Mouse (Mus musculus): ENCODE measurements around the gene Gm15557. TPM values are rescaled to one million over a fixed set of nuclear protein-coding genes. Genes with fewer than 3 reads are reported as not detected.

The Gm15557 gene
- polyA plus RNA-seq, 1 experiment from 2014 or later = not detected

- no peak for ATAC-seq
- WGBS = 2% methylated on average over 7 of the region's 7 CpGs
- Histone ChIP-seq H3K9ac (ENCODE audit: low read depth, low read length) (no peak overlapping the region), H3K4me2 (ENCODE audit: low read length) (no peak overlapping the region), H3K4me3 (ENCODE audit: low read depth, low read length) (no peak overlapping the region), H3K27me3 (ENCODE audit: control insufficient read depth, insufficient read depth, low read depth, low read length) (no peaks in the 10 kb centered on the region), H3K9me3 (replicated peaks; ENCODE audit: control insufficient read depth, low read length, poor library complexity, severe bottlenecking) (no peaks in the 10 kb centered on the region), H3K27ac (ENCODE audit: low read length) (no peak overlapping the region), H3K4me1 (ENCODE audit: control insufficient read depth, insufficient read depth, low read length) (peaks cover 11% of the 10 kb centered on the region), H3K36me3 (ENCODE audit: control insufficient read depth, insufficient read depth, low read length) (no peaks in the 10 kb centered on the region)
Observed at GRCm38 (mm10) chr2:155946069-155946468, 5.5 kb downstream of the Gm15557 start.

- Histone ChIP-seq H3K36me3 (ENCODE audit: control insufficient read depth, insufficient read depth, low read length) (no peaks in the 10 kb centered on the region), H3K9ac (ENCODE audit: low read depth, low read length) (no peak overlapping the region), H3K4me3 (ENCODE audit: low read depth, low read length) (no peak overlapping the region), H3K27me3 (ENCODE audit: control insufficient read depth, insufficient read depth, low read depth, low read length) (no peaks in the 10 kb centered on the region), H3K4me2 (ENCODE audit: low read length) (no peak overlapping the region), H3K4me1 (ENCODE audit: control insufficient read depth, insufficient read depth, low read length) (peaks cover 11% of the 10 kb centered on the region), H3K9me3 (replicated peaks; ENCODE audit: control insufficient read depth, low read length, poor library complexity, severe bottlenecking) (no peaks in the 10 kb centered on the region), H3K27ac (ENCODE audit: low read length) (no peak overlapping the region)
- ATAC-seq = no peak
- 4% methylated on average over 4 of the region's 4 CpGs for WGBS
Observed at GRCm38 (mm10) chr2:155946499-155946898, 6.0 kb downstream of the Gm15557 start.

GRCm38 (mm10) chr2:155947390-155948002 lies 7.0 kb downstream of the Gm15557 start:
- WGBS = 64% methylated on average over 5 of the region's 5 CpGs
- no peak overlapping the region for H3K9ac ChIP-seq (ENCODE audit: low read depth, low read length)
- no peaks in the 10 kb centered on the region for H3K9me3 ChIP-seq (replicated peaks; ENCODE audit: control insufficient read depth, low read length, poor library complexity, severe bottlenecking)
- H3K4me3 ChIP-seq (ENCODE audit: low read depth, low read length) = no peak overlapping the region
- peaks cover 11% of the 10 kb centered on the region for H3K4me1 ChIP-seq (ENCODE audit: control insufficient read depth, insufficient read depth, low read length)
- H3K27ac ChIP-seq (ENCODE audit: low read length) = no peak overlapping the region
- no peak for ATAC-seq
- H3K36me3 ChIP-seq (ENCODE audit: control insufficient read depth, insufficient read depth, low read length) = no peaks in the 10 kb centered on the region
- H3K27me3 ChIP-seq (ENCODE audit: control insufficient read depth, insufficient read depth, low read depth, low read length) = no peaks in the 10 kb centered on the region
- no peak overlapping the region for H3K4me2 ChIP-seq (ENCODE audit: low read length)

GRCm38 (mm10) chr2:155949362-155949761 lies 8.8 kb downstream of the Gm15557 start:
- 0 out of 2 replicates have a peak, but pooled peaks cover 4% of the 10 kb centered on the region for H3K4me1 ChIP-seq (ENCODE audit: control insufficient read depth, insufficient read depth, low read length)
- H3K27ac ChIP-seq (ENCODE audit: low read length) = no peak overlapping the region
- no peak overlapping the region for H3K4me2 ChIP-seq (ENCODE audit: low read length)
- WGBS = 28% methylated on average over 6 of the region's 6 CpGs
- no peaks in the 10 kb centered on the region for H3K9me3 ChIP-seq (replicated peaks; ENCODE audit: control insufficient read depth, low read length, poor library complexity, severe bottlenecking)
- no peak for ATAC-seq
- no peaks in the 10 kb centered on the region for H3K27me3 ChIP-seq (ENCODE audit: control insufficient read depth, insufficient read depth, low read depth, low read length)
- H3K9ac ChIP-seq (ENCODE audit: low read depth, low read length) = no peak overlapping the region
- no peaks in the 10 kb centered on the region for H3K36me3 ChIP-seq (ENCODE audit: control insufficient read depth, insufficient read depth, low read length)
- H3K4me3 ChIP-seq (ENCODE audit: low read depth, low read length) = no peak overlapping the region

GRCm38 (mm10) chr2:155952006-155952405 lies 11.5 kb downstream of the Gm15557 start:
- H3K27me3 ChIP-seq (ENCODE audit: control insufficient read depth, insufficient read depth, low read depth, low read length) = no peaks in the 10 kb centered on the region
- peaks cover under 1% of the 10 kb centered on the region for H3K4me1 ChIP-seq (ENCODE audit: control insufficient read depth, insufficient read depth, low read length)
- no peak overlapping the region for H3K4me2 ChIP-seq (ENCODE audit: low read length)
- no peak for ATAC-seq
- H3K36me3 ChIP-seq (ENCODE audit: control insufficient read depth, insufficient read depth, low read length) = no peaks in the 10 kb centered on the region
- no peak overlapping the region for H3K27ac ChIP-seq (ENCODE audit: low read length)
- no peaks in the 10 kb centered on the region for H3K9me3 ChIP-seq (replicated peaks; ENCODE audit: control insufficient read depth, low read length, poor library complexity, severe bottlenecking)
- H3K9ac ChIP-seq (ENCODE audit: low read depth, low read length) = no peak overlapping the region
- H3K4me3 ChIP-seq (ENCODE audit: low read depth, low read length) = no peak overlapping the region

GRCm38 (mm10) chr2:155956134-155957059 lies 15.9 kb downstream of the Gm15557 start, which contains the start of gene Cep250:
Gene Cep250, plus strand, starts transcription at chr2:155956458.
- no peaks in the 10 kb centered on the region for H3K36me3 ChIP-seq (ENCODE audit: control insufficient read depth, insufficient read depth, low read length)
- no peaks in the 10 kb centered on the region for H3K27me3 ChIP-seq (ENCODE audit: control insufficient read depth, insufficient read depth, low read depth, low read length)
- ATAC-seq = peak; percentile 95
- no peaks in the 10 kb centered on the region for H3K9me3 ChIP-seq (replicated peaks; ENCODE audit: control insufficient read depth, low read length, poor library complexity, severe bottlenecking)
- H3K27ac ChIP-seq (ENCODE audit: low read length) = peak within 1 kb of the TSS; percentile 88
- peak within 1 kb of the TSS; percentile 98 for H3K9ac ChIP-seq (ENCODE audit: low read depth, low read length)
- H3K4me1 ChIP-seq (ENCODE audit: control insufficient read depth, insufficient read depth, low read length) = peaks cover 7% of the 10 kb centered on the region
- H3K4me2 ChIP-seq (ENCODE audit: low read length) = peak within 1 kb of the TSS; percentile 78
- H3K4me3 ChIP-seq (ENCODE audit: low read depth, low read length) = peak within 1 kb of the TSS; percentile 94
- WGBS = under 1% methylated on average over 58 of the region's 59 CpGs

- Histone ChIP-seq H3K27me3 (ENCODE audit: control insufficient read depth, insufficient read depth, low read depth, low read length) (no peaks in the 10 kb centered on the region), H3K36me3 (ENCODE audit: control insufficient read depth, insufficient read depth, low read length) (peaks cover 10% of the 10 kb centered on the region; the same call in 1 of the 2 replicates), H3K9me3 (replicated peaks; ENCODE audit: control insufficient read depth, low read length, poor library complexity, severe bottlenecking) (no peaks in the 10 kb centered on the region), H3K9ac (ENCODE audit: low read depth, low read length) (no peak overlapping the region), H3K4me2 (ENCODE audit: low read length) (no peak overlapping the region), H3K27ac (ENCODE audit: low read length) (no peak overlapping the region), H3K4me1 (ENCODE audit: control insufficient read depth, insufficient read depth, low read length) (peaks cover 7% of the 10 kb centered on the region), H3K4me3 (ENCODE audit: low read depth, low read length) (no peak overlapping the region)
- 88% methylated on average over 5 of the region's 5 CpGs for WGBS
- ATAC-seq = no peak
Observed at GRCm38 (mm10) chr2:155959981-155960380, 19.5 kb downstream of the Gm15557 start.

GRCm38 (mm10) chr2:155961862-155962261 lies 21.3 kb downstream of the Gm15557 start:
- Histone ChIP-seq H3K4me2 (ENCODE audit: low read length) (no peak overlapping the region), H3K36me3 (ENCODE audit: control insufficient read depth, insufficient read depth, low read length) (peaks cover 20% of the 10 kb centered on the region)

GRCm38 (mm10) chr2:155962991-155963390 lies 22.5 kb downstream of the Gm15557 start:
- 44% methylated on average over 1 of the region's 1 CpGs for WGBS
- peaks cover 22% of the 10 kb centered on the region for H3K36me3 ChIP-seq (ENCODE audit: control insufficient read depth, insufficient read depth, low read length)

More at GRCm38 (mm10) chr2:155961862-155962261, 21.3 kb downstream of the Gm15557 start:
- Histone ChIP-seq H3K4me1 (ENCODE audit: control insufficient read depth, insufficient read depth, low read length) (peaks cover 7% of the 10 kb centered on the region), H3K27me3 (ENCODE audit: control insufficient read depth, insufficient read depth, low read depth, low read length) (no peaks in the 10 kb centered on the region), H3K9me3 (replicated peaks; ENCODE audit: control insufficient read depth, low read length, poor library complexity, severe bottlenecking) (no peaks in the 10 kb centered on the region), H3K27ac (ENCODE audit: low read length) (no peak overlapping the region), H3K9ac (ENCODE audit: low read depth, low read length) (no peak overlapping the region), H3K4me3 (ENCODE audit: low read depth, low read length) (no peak overlapping the region)
- 73% methylated on average over 10 of the region's 10 CpGs for WGBS
- ATAC-seq = no peak

More at GRCm38 (mm10) chr2:155962991-155963390, 22.5 kb downstream of the Gm15557 start:
- H3K27ac ChIP-seq (ENCODE audit: low read length) = peak overlapping the region; percentile 47; the same call in 1 of the 2 replicates
- no peaks in the 10 kb centered on the region for H3K27me3 ChIP-seq (ENCODE audit: control insufficient read depth, insufficient read depth, low read depth, low read length)
- H3K4me3 ChIP-seq (ENCODE audit: low read depth, low read length) = no peak overlapping the region
- H3K4me1 ChIP-seq (ENCODE audit: control insufficient read depth, insufficient read depth, low read length) = no peaks in the 10 kb centered on the region
- H3K9me3 ChIP-seq (replicated peaks; ENCODE audit: control insufficient read depth, low read length, poor library complexity, severe bottlenecking) = no peaks in the 10 kb centered on the region
- ATAC-seq = 0 out of 2 replicates have a peak, but pooled peaks have one; percentile 39
- no peak overlapping the region for H3K4me2 ChIP-seq (ENCODE audit: low read length)
- no peak overlapping the region for H3K9ac ChIP-seq (ENCODE audit: low read depth, low read length)

Data from midbrain, embryonic 16.5 days (tissue).